Mouse (Mus musculus) left cerebral cortex, adult 11 months (tissue): ENCODE results near the gene Eaf2.

ENCODE experiments used
- DNase-seq: peaks from one replicate; pipeline ENCODE4 v3.0.0; 2022; ENCODE audit warnings: low spot score

Gene Eaf2

DNA sequence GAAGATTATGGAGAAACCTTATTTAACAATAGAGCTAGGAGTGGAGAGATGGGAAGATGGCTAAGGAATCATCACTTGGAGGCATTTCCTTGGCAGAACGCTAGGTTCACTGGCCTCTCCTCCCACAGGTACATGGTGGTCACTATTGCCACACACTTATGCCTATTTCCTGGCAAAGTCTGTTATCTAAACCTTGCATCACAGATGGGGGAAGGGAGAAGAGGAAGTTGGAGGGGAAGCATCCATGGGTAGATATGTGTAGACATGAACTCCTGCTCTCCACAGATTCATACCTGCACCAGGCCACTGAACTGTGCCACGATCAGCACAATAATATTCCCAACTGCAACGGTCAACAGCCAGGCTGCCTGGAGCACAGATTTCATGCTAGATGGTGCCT lies 122.8 kb downstream of the Eaf2 start:
- no peak for DNase-seq

DNA sequence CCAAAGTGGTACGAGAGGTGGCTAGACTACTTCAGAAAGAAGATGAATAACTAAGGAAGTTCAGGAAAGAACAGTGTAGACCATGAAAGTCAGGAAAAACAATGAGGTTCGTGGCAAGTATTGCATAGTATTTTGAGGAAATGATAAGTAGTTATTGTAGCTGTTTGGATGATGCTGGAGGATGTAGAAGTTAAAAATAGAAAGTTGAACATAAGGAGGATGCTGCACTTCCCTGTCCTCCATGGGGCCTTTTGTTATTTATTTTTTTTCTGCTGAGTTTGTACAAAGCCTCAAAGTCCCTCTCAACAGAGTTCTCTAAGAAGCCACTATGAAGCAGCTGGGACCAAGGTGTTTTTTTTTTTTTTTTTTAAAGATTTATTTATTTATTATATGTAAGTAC lies 127.0 kb downstream of the Eaf2 start:
- DNase-seq: no peak

DNA sequence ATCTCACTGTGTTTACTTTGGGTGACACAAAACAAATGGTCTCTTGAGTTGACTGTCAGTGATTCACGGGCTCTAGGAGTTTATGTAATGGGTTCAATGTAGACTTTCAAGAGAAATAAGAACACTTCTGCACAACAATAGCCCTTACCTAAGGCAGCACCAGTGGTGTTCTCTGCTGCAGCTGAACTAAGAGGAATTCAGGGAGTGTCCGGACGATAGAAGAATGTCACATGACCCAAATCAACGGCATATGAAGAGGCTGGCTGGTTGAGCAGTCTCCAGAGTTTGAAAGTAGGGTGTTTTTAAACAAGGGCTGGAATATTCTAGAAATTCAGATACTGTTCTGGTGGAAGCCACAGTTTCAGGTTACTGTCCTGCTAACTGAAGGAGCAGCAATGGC lies 127.7 kb downstream of the Eaf2 start:
- DNase-seq: no peak

DNA sequence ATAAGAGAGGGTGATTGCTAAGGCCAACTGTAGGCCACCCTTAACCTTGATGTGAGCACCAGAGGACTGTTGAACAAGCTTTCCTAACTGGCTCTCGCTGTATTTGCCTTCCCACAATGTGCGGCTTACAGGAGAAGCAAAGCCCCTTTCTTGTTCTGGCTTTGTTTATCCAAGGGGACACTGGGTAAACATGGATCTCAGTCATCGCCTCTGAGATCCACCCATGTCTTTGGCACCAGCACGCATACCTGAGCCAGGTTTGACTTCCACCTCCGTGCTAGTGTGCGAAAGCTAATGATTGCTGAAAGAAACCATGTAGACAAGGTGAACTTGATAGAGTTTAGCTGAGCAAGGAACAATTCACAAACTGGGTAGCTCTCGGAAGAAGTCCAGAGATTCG lies 131.2 kb downstream of the Eaf2 start:
- no peak for DNase-seq
